Mouse (Mus musculus) thymus, adult 2 months (tissue): ENCODE data around the gene Slc22a14. TPM values are rescaled to one million over a fixed set of nuclear protein-coding genes. Genes with fewer than 3 reads are reported as not detected.
"Not testable (repeated sequence)": the region's sequence is repeated elsewhere in the genome, so short reads cannot be mapped to it uniquely, and the experiment has no call there.

ENCODE experiments used
- DNase-seq: peaks from one replicate; pipeline ENCODE4 v3.0.0; 2021
- H3K27ac ChIP-seq: fragments of 200-500 bp; 2 replicates; pipeline ENCODE4 v1.5.1; 2012; ENCODE audit warnings: low read length, control low read depth; ENCODE audit not compliant: control insufficient read depth, insufficient read depth
- H3K27me3 ChIP-seq: fragments of 200-500 bp; 2 replicates; pipeline ENCODE4 v1.6.1; 2012; ENCODE audit warnings: mild to moderate bottlenecking, low read length, moderate library complexity, mixed read lengths; ENCODE audit not compliant: control insufficient read depth, insufficient read depth
- H3K36me3 ChIP-seq: fragments of 200-500 bp; 2 replicates; pipeline ENCODE4 v1.6.1; 2012; ENCODE audit warnings: mild to moderate bottlenecking, low read length, moderate library complexity; ENCODE audit not compliant: control insufficient read depth, insufficient read depth
- H3K4me1 ChIP-seq: fragments of 200-500 bp; replicated peaks from 2 replicates; pipeline ENCODE4 v1.6.1; 2012; ENCODE audit warnings: low read length; ENCODE audit not compliant: control insufficient read depth, insufficient read depth
- H3K4me3 ChIP-seq: fragments of 200-500 bp; 2 replicates; pipeline ENCODE4 v1.5.1; 2012; ENCODE audit warnings: mild to moderate bottlenecking, low read length, control low read depth, moderate library complexity; ENCODE audit not compliant: control insufficient read depth, insufficient read depth
- CTCF ChIP-seq: fragments of 200-500 bp; IDR thresholded peaks from 2 replicates; pipeline ENCODE4 v1.5.1; 2012; ENCODE audit warnings: mild to moderate bottlenecking, control low read depth, low read length, moderate library complexity, borderline replicate concordance; ENCODE audit not compliant: control insufficient read depth, poor library complexity, insufficient read depth; ENCODE audit errors: extremely low read depth
- POLR2A ChIP-seq: fragments of 200-500 bp; IDR thresholded peaks from 2 replicates; pipeline ENCODE4 v1.6.1; 2012; ENCODE audit warnings: mild to moderate bottlenecking, low read length, control low read depth, moderate library complexity; ENCODE audit not compliant: control insufficient read depth, poor library complexity, insufficient read depth; ENCODE audit errors: extremely low read depth
- WGBS: fragments of 180-500 bp; shearing (Covaris S2); methylation state at CpG from one replicate; pipeline ENCODE4 v1.1.7; 2018; 5-methylcytosine and 5-hydroxymethylcytosine counted together
- polyA plus RNA-seq: library from polyadenylated mRNA; depleted of rRNA; stranded (reverse); fragments of >200 nt; gene quantifications from 2 replicates; pipeline ENCODE4 v1.2.3, GENCODE M21; 2012

Slc22a14 gene
- polyA plus RNA-seq, 1 experiment = 0.16 TPM

DNA sequence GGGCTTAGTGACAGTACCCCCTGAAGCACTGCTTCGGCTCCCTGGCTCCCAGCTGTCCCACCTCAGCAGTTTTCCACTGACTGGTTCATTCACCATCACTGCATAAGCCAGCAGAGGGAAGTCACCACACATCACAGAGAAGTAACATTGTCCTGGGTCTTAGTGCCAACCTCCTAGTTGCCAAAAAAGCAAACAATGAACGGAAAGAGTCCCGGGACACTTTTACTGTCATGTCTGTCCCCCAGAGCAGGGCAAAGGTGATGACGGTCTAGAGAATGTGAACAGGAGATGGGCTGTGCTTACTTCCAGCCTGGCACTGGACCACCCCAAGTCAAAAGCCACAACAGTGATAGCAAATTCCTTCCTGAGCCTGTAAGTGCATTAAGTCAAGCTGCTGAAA is 126.6 kb downstream of the Slc22a14 start:
- no peaks in the 10 kb centered on the region for H3K4me1 ChIP-seq
- H3K36me3 ChIP-seq = peaks cover 18% of the 10 kb centered on the region
- TF ChIP-seq CTCF = no peak
- no peak for TF ChIP-seq POLR2A
- DNase-seq = no peak
- no peak overlapping the region for H3K27ac ChIP-seq
- no peak overlapping the region for H3K4me3 ChIP-seq
- 94% methylated on average over 4 of the region's 4 CpGs for WGBS
- H3K27me3 ChIP-seq = no peaks in the 10 kb centered on the region

DNA sequence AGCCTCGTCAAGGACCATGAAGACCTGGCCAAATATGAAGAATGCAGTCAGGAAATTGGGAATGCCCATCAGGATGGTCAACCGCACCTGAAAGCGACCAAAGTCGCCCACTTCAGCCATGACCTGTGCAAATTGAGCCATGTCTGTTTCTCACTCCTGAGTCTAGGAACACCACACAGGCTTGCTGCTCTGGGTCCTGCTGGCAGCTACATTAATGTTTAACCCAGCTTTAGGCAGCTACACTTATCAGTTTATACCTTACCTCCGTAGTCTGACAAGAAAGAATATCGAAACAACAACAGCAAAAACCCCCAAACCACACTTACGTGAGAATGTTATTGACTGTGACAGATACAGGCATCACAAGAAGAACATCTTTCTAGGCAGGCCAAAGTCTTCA is 133.8 kb downstream of the Slc22a14 start:
- TF ChIP-seq CTCF (no peak), POLR2A (no peak)
- Histone ChIP-seq H3K4me3 (no peak overlapping the region), H3K27ac (no peak overlapping the region), H3K27me3 (no peaks in the 10 kb centered on the region), H3K4me1 (no peaks in the 10 kb centered on the region), H3K36me3 (no peaks in the 10 kb centered on the region)
- WGBS = 97% methylated on average over 7 of the region's 7 CpGs
- no peak for DNase-seq

DNA sequence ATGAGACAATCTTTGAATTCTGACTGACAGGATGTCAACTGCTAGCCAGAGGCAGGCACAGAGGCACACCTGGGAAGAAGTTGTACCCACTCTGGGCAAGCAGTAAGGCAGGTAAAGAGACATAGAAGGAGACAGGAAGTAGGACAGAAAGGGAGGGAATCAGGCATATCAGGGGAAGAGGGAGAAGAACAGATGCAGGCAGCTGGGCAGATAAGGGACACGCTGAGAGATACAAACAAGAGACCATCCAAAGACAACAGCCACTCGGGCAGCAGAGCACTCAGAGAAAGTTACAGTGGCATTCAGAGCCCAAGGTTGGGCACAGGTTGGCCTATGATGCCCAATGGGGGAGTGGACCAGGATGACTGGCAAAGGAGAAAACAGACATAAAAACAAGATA is 134.5 kb downstream of the Slc22a14 start:
- Histone ChIP-seq H3K4me1 (no peaks in the 10 kb centered on the region), H3K4me3 (no peak overlapping the region), H3K36me3 (no peaks in the 10 kb centered on the region), H3K27me3 (no peaks in the 10 kb centered on the region), H3K27ac (no peak overlapping the region)
- no peak for DNase-seq
- no peak for TF ChIP-seq POLR2A
- TF ChIP-seq CTCF = no peak
- WGBS = 93% methylated on average over 2 of the region's 2 CpGs

DNA sequence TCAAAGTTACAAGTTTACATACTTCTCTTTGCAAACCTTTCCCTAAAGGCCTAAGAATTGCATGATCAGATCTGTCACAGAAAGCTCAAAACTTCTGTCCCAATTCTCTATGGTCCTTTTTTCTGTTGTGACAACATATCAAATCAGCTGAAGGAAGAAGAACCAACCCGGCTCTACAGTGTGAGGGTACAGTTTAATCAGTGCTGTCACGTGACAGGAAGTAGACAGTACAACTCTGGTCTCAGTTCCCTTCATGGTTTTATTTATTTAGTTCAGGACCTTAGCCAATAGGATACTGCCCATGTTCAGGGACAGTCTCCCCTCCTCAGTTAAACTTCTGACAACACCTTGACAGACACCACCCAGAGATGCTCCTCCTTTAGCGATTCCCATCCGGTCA is 145.1 kb downstream of the Slc22a14 start:
- 79% methylated on average over 4 of the region's 4 CpGs for WGBS
- DNase-seq = no peak

DNA sequence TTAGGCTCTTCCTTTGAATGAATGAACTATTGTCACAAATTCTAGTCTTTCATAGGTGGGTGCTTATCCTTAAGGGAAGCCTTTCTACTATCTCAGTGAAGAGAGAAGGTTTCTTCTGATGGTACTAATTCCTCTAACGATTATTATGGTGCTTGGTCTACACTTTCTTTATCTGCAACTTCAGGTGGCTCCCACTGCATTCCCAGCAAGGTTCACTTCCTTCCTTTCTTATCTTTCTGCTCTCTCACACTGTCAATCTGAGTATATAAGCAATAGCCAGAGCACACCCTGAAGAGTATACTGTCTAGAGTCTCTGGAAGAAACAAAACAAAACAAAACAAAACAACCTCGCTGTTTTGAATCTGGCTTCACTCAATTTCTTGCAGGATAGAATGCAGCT is 145.7 kb downstream of the Slc22a14 start:
- no peak for TF ChIP-seq CTCF
- TF ChIP-seq POLR2A = no peak

More for the DNA sequence above, 145.1 kb downstream of the Slc22a14 start:
- H3K4me1 ChIP-seq = no peaks in the 10 kb centered on the region
- no peak overlapping the region for H3K4me3 ChIP-seq
- H3K27me3 ChIP-seq = no peaks in the 10 kb centered on the region
- H3K27ac ChIP-seq = no peak overlapping the region
- no peaks in the 10 kb centered on the region for H3K36me3 ChIP-seq
- no peak for TF ChIP-seq CTCF
- TF ChIP-seq POLR2A = no peak

DNA sequence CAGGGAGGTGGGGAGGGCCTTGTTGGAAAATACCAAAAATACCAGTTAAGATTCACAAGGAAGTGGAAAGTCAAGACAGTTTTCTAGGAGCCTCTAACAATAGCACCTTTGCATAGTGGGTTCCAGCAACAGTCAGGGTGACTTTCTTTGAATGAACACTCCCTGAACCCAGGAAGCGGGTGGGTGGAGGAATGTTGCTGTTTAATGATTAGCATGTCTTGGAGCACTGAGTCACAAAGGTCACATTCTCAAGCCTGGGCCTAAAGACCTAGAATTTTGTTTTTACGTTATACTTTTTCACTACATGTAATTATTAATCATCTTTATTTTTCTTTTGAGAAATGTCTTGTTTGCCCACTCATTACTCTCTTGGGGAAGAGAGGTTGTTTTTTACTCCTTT is 150.0 kb downstream of the Slc22a14 start:
- not testable (repeated sequence) for DNase-seq

More for the DNA sequence above, 145.7 kb downstream of the Slc22a14 start:
- no peak overlapping the region for H3K27ac ChIP-seq
- H3K4me3 ChIP-seq = no peak overlapping the region
- no peaks in the 10 kb centered on the region for H3K36me3 ChIP-seq
- H3K27me3 ChIP-seq = no peaks in the 10 kb centered on the region
- DNase-seq = no peak
- no peaks in the 10 kb centered on the region for H3K4me1 ChIP-seq
- 79% methylated on average over 2 of the region's 2 CpGs for WGBS

DNA sequence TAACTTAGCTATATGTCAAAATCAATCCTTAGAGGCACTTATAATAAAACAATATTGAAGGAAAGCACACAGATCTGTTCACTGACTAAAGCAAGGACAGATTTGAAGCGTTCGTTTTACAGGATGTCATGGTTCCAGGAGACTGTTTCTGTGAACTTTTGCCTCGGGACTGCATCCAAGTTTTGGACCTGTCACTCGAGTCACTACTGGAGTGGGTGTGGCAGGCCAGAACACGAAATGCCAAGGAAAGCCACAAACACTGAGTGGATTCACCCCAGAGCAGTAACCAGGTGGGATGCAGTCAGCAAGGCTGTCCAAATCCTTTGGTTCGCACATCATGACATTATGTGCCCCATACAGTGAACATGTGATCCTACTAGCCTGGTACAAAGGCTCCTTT is 150.8 kb downstream of the Slc22a14 start:
- no peak overlapping the region for H3K4me3 ChIP-seq
- H3K4me1 ChIP-seq = no peaks in the 10 kb centered on the region
- no peak for DNase-seq
- WGBS = 93% methylated on average over 6 of the region's 6 CpGs
- no peaks in the 10 kb centered on the region for H3K36me3 ChIP-seq
- H3K27ac ChIP-seq = no peak overlapping the region
- no peaks in the 10 kb centered on the region for H3K27me3 ChIP-seq
- TF ChIP-seq CTCF = no peak
- no peak for TF ChIP-seq POLR2A

More for the DNA sequence above, 150.0 kb downstream of the Slc22a14 start:
- not testable (repeated sequence) for H3K4me1 ChIP-seq, H3K4me3 ChIP-seq, H3K36me3 ChIP-seq, H3K27me3 ChIP-seq, H3K27ac ChIP-seq
- 99% methylated on average over 2 of the region's 2 CpGs for WGBS
